In the genomic region with DNA sequence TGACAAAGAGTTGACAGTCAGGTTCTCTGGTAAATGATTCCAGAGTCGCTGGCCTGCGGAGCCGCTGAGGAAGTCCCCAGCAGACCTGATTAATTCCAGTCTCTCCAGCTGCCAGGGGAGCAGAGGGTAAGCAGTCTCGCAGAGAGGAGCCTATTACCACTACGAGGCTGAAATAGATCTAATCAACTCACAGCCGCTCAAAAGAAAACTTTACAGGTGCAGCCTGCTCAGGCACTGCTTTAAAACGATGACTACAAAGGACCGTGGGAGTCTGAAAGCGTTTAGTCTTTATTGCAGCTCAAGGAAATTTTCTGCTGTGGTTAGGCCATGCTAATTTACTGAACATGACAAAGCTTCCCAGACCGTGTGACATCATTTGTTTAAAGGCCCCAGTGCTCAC, we compare ENCODE assay signal across 14 mouse cellular contexts.
DNase-seq lines count a peak whose midpoint lies in the region; ATAC-seq and TF ChIP-seq lines count a peak whose summit lies in the region.
"Had no signal": no experiment of that assay in that cellular context is flagged by ENCODE, and none has a peak within 500 bp of the region (broad histone marks: within the 10 kb centered on the region; RNA-seq: fewer than 3 reads in every experiment).

No protein-coding gene starts in this region.

- no peak for TF ChIP-seq CTCF in kidney, adult 2 months (conservative IDR thresholded peaks at IDR 0.05; ENCODE audit: insufficient read depth, insufficient read length, low read depth, low read length)

- H3K36me3 ChIP-seq in kidney, adult 2 months (ENCODE audit: control insufficient read depth, insufficient read depth, low read length): no peaks in the 10 kb centered on the region
- no peaks in the 10 kb centered on the region for H3K36me3 ChIP-seq in hindbrain, embryonic 12.5 days

- 18% methylated on average over 10 of the region's 10 CpGs for WGBS in kidney, adult 2 months
- WGBS in hindbrain, embryonic 12.5 days: 10% methylated on average over 10 of the region's 10 CpGs

- 0 out of 2 replicates have a peak overlapping the region, but pooled peaks have one; percentile 30 for H3K4me2 ChIP-seq in hindbrain, embryonic 12.5 days (replicated peaks)

- H3K4me1 ChIP-seq in kidney, adult 2 months (ENCODE audit: control insufficient read depth, insufficient read depth, low read length): no peaks in the 10 kb centered on the region
- peaks cover 8% of the 10 kb centered on the region; the same call in 1 of the 2 replicates for H3K4me1 ChIP-seq in hindbrain, embryonic 12.5 days

- no peaks in the 10 kb centered on the region for H3K9me3 ChIP-seq in hindbrain, embryonic 12.5 days (replicated peaks)

- peak; percentile 90 for ATAC-seq in hindbrain, embryonic 12.5 days (ENCODE audit: low FRiP score)

- no peak overlapping the region for H3K4me3 ChIP-seq in kidney, adult 2 months (ENCODE audit: insufficient read depth, low read depth, low read length)
- no peak overlapping the region for H3K4me3 ChIP-seq in hindbrain, embryonic 12.5 days

- DNase-seq in kidney, adult 2 months: peak; percentile 28
- DNase-seq in kidney, adult 11 months: no peak
- peak; percentile 37 for DNase-seq in mesoderm, embryonic 11.5 days (ENCODE audit: low read depth, low spot score)
- DNase-seq in retina, embryonic 14.5 days (ENCODE audit: low spot score): peak; percentile 33
- DNase-seq in gastrocnemius, postnatal 4 days (ENCODE audit: low spot score in 2 of 2): no peak
- DNase-seq in frontal cortex, postnatal 25 days (ENCODE audit: low spot score in 2 of 2): no peak
- DNase-seq in lung, postnatal 25 days (ENCODE audit: low spot score): no peak
- DNase-seq: adrenal gland, postnatal 10 days; cerebellum, adult 9-11 months; heart, postnatal 36 days; right cerebral cortex, adult 18-20 months had no signal

- H3K9ac ChIP-seq in hindbrain, embryonic 12.5 days: no peak overlapping the region
- H3K9ac ChIP-seq: liver, embryonic 14.5 days had no signal

- TF ChIP-seq POLR2A in kidney, adult 2 months (IDR thresholded peaks at IDR 0.05; ENCODE audit: low read depth, low read length): no peak

- H3K27me3 ChIP-seq in kidney, adult 2 months (replicated peaks; ENCODE audit: control insufficient read depth, insufficient read depth, low read length): no peaks in the 10 kb centered on the region
- H3K27me3 ChIP-seq in hindbrain, embryonic 12.5 days: no peaks in the 10 kb centered on the region

- no peak overlapping the region for H3K27ac ChIP-seq in kidney, adult 2 months (ENCODE audit: insufficient read depth, low read depth, low read length)
- 0 out of 2 replicates have a peak overlapping the region, but pooled peaks have one; percentile 41 for H3K27ac ChIP-seq in hindbrain, embryonic 12.5 days
- H3K27ac ChIP-seq: liver, embryonic 14.5 days; stomach, postnatal 0 days had no signal

Comparison
In these comparisons a context has a peak if more than half of its experiments do, and no peak if none do; other contexts are left out.
1. DNase-seq: peak in kidney, adult 2 months (single experiment), mesoderm, embryonic 11.5 days (single experiment) and retina, embryonic 14.5 days (single experiment); none in kidney, adult 11 months (single experiment), gastrocnemius, postnatal 4 days (0 of 2), frontal cortex, postnatal 25 days (0 of 2) and lung, postnatal 25 days (single experiment).